Mouse (Mus musculus) cerebellum, postnatal 25 days (tissue): ENCODE measurements around the gene Arhgef10l.

Experiments used
- DNase-seq, 2 experiments: peaks; one replicate each; pipeline ENCODE4 v3.0.0; 2021; ENCODE audit warnings: mixed read lengths in 2 of 2

The Arhgef10l gene

GRCm38 (mm10) chr4:140693513-140693912 lies 27.7 kb upstream of the Arhgef10l start:
- DNase-seq, result no peak

DNA sequence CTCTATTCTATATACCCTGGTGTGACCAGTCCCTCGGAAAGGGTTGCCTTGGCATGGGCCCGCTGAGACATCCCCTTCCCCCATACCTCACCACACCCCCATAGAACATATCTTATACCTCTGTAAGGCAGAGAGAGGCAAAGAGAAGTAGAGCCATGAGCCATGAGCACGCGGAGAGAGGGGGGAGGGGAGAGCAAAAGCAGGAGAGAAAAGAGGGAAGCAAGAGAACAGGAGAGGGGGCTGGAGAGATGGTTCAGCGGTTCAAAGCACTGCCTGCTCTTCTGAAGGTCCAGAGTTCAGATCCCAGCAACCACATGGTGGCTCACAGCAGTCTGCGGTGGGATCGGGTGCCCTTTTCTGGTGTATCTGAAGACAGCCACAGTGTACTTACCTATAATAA lies 25.7 kb upstream of the Arhgef10l start:
- DNase-seq, result no peak

DNA sequence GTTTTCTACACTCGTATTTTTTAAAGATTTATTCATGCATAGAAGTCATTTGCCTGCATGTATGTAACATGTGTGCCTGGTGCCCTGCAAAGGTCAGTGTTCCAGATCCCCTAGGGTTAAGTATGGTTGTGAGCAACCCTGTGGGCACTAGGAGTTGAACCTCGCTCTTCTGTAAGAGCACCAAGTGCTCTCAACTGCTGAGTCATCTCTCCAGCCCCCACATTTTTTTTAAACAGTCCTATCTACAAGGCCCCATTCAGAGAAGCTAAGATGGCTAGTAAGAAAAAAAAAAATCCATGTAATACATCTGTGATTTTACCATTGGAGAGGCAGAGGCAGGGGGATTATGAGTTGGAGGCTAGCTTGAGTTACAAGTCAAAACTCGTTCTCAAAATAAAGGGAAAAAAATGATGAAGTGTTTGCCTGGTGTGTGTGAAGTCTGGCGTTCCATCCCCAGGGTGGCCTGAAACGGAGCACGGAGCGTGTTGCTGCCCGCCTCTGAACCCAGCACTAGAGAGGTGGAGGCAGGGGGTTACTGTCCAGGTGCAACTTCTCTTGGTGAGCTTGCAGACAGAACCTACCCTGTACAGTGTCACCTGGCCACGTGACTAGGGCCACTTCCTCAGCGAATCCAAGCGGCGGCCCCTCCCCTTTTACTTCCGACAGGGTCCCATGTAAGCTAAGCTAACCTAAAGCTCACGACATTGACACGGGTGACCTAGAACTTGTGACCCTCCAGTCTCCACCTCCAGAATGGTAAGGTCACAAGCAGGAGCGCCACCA lies 24.3 kb upstream of the Arhgef10l start:
- DNase-seq, result no peak

DNA sequence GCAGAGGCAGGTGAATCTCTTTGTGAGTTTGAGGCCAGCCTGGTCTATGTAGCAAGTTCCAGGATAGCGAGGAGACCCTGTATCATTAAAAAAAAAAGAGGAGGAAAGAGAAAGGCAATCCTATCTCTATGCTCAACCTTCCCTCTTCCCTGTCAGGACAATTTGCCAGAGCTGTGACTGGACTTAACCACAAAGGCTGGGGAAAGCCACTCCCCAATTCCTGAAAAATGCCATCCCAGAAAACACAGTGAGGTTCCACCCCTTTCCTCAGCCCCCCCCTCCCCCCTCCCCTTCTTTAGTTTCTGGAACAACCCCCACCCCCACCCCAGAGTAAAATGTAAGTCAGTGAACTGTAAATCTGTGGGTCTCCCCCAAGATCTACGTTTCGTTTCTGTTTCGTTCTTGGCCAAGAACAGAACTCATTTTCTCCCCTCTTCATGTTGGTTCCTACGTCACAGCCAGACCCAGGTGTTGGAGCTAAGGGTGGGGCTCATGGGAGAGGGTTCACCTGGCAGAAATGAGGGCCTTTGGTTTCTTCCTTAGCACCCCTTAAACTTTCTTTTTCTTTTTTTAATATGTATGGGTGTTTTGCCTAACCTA lies 23.1 kb upstream of the Arhgef10l start:
- DNase-seq, result no peak

DNA sequence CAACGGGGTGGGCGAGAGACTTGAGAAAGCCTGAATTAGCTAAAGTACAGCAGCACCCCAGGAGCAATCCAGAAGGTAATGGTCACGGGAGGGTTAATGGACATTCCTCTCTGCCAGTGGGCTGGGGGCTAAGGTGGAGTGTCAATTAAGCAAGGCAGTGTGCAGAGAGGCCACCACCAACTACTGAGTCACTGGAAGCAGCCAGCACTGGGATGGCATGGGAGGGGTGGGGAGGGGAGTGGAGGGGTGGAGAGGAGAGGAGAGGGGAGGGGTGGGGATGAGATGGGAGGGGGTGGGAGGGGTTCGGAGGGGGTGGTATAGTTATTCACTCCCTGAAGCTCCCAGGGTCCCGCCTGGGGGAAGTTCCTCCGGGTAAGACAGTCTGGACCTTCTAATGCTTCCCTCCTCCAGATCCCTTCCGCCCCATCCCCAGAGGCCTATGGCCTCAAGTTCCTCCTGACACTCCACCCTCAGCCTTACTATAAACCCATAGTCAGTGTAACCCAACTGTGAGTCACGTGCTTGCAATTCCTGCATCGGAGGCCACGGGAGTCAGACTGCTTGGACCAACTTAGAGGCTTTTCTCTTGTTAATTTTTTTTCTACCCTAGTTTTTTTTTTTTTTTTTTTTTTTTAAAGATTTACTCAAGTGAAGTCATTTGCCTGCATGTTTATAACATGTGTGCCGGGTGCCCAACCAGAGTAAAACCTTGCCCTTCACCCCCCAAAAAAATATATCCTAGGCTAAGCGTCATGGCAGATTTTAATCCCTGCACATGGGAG lies 22.4 kb upstream of the Arhgef10l start:
- DNase-seq, result no peak

- no peak for DNase-seq
Measured at GRCm38 (mm10) chr4:140684881-140685303, 19.1 kb upstream of the Arhgef10l start.

GRCm38 (mm10) chr4:140684141-140684871 lies 18.5 kb upstream of the Arhgef10l start:
- no peak for DNase-seq

GRCm38 (mm10) chr4:140683608-140684007 lies 17.8 kb upstream of the Arhgef10l start:
- no peak for DNase-seq

DNA sequence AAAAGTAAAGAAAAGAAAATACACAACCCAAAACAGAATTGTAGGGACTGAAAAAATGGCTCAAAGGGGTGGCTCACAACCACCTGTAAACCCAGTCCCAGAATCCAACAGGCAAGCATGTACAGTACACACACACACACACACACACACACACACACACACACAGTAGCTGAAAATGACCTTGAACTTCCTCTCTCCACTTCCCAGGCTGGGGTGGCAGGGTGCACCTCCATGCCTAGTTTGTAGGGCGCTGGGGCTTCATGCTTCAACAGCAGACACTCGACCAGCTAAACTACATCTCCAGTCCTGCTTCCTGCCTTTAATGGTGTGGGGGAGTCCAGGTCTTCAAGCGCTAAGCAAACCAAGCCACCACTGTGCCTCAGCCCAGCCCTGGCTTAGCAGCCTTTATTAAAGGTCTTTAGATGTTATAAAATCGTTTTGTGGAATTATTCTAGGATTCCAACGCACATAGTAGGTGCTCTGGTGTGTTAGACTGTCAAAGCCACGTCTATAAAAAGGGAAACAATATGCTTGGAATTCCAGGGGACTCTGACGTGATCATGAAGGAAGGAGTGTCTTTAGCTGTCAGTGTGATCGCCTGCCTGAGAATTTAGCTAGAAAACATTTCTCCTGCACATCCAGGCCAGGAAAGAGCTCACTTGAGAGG lies 15.1 kb upstream of the Arhgef10l start:
- no peak for DNase-seq

DNA sequence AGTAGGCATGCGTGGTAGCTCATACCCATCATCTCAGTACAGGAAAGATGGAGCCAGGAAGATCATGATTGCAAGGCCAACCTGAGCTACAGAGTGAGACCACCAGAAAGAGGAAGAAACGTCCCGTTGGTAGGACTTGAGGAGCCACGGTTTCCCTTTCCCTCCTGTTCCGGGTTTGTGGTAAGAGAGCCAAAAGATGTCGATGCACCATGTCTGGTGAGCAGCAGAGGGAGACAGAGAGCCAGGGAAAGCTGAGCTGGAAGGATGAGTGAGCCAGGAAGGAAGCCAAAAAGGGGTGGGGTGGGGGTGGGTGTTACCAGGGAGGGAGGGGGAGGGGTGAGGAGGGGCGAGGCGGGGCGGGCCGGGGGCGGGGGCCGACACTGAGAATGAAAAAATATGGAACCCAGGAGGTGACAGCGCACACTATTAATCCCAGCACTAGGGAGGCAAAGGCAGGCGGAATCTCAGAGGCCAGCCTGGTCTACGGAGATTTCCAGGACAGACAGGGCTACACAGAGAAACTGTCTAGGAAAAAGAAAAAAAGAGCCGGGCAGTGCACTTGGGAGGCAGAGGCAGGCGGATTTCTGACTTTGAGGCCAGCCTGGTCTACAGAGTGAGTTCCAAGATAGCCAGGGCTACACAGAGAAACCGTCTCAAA lies 14.0 kb upstream of the Arhgef10l start:
- peak; percentile 86 to 91 for DNase-seq

GRCm38 (mm10) chr4:140679038-140679437 lies 13.2 kb upstream of the Arhgef10l start:
- peak; percentile 63 to 80 for DNase-seq

GRCm38 (mm10) chr4:140674345-140674926 lies 8.6 kb upstream of the Arhgef10l start:
- DNase-seq, result peak; percentile 86 to 93

GRCm38 (mm10) chr4:140673527-140674264 lies 7.9 kb upstream of the Arhgef10l start:
- no peak for DNase-seq

- DNase-seq, result no peak
Measured at GRCm38 (mm10) chr4:140667802-140668201, 2.0 kb upstream of the Arhgef10l start.

DNA sequence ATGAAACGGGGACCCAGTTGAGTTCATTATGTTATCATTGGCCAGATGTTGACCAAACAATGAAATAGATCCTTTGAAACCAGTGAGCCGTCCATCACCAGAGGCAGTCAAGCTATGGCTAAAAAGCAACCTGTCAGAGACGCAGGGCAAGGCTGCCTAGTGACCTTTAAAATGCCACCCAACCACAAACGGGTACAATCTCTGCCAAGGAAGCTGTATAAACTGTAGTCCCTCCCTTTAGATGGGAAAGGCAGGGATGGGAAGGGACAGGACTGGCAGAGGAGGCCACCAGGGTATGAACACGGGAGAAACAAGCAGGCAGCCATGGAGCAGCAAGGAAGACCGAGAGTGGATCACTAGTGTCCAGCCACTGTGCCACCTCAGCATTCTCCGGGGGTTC lies 759 bp downstream of the Arhgef10l start:
- DNase-seq, result no peak

GRCm38 (mm10) chr4:140662882-140663585 lies 2.8 kb downstream of the Arhgef10l start:
- DNase-seq, result no peak

DNA sequence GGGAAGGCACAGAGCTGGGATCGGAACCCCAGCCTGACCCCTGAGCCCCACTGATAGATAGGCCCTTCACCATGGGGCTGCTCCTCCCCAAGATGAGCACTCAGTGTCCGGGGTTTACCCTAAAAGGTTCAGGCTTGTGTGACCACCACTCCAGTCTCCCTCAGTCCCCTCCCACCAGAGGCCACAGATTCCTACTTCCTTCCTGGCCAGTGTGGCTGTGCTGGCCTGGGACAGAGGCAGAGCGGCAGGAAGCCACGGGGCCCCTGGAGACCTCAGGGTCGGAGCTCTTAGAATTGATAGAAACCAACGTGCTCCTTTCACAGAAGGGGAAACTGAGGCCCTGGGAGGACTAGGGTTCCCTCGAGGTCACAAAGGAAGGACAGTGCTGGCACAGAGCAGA lies 3.4 kb downstream of the Arhgef10l start:
- DNase-seq, result no peak

GRCm38 (mm10) chr4:140661406-140662022 lies 4.3 kb downstream of the Arhgef10l start:
- DNase-seq, result no peak
